In genomic region chr2:146366098-146366497, GRCm38 (mm10) we compare ENCODE assay signal across 14 mouse cellular contexts.
DNase-seq lines count a peak whose midpoint lies in the region; ATAC-seq lines count a peak whose summit lies in the region.
"Had no signal": no experiment of that assay in that cellular context is flagged by ENCODE, and none has a peak within 500 bp of the region (broad histone marks: within the 10 kb centered on the region; RNA-seq: fewer than 3 reads in every experiment).

No protein-coding gene starts in this region.

- 37% methylated on average over 12 of the region's 12 CpGs for WGBS in lung, embryonic 15.5 days
- 46% methylated on average over 12 of the region's 12 CpGs for WGBS in hindbrain, embryonic 12.5 days
- WGBS in stomach, embryonic 14.5 days, result 20% methylated on average over 12 of the region's 12 CpGs
- 85% methylated on average over 12 of the region's 12 CpGs for WGBS in heart, embryonic 12.5 days

- DNase-seq in lung, postnatal 14 days, result no peak
- peak; percentile 68 to 76 for DNase-seq in cerebellum, postnatal 10 days
- DNase-seq in adrenal gland, adult 2 months, result no peak
- DNase-seq in thymus, postnatal 10 days (ENCODE audit: low spot score in 2 of 2), result no peak
- DNase-seq: heart, postnatal 4 days; thymus, postnatal 25 days had no signal

- H3K4me3 ChIP-seq in lung, embryonic 15.5 days, result no peak overlapping the region
- no peak overlapping the region for H3K4me3 ChIP-seq in hindbrain, embryonic 12.5 days
- no peak overlapping the region for H3K4me3 ChIP-seq in stomach, embryonic 14.5 days (ENCODE audit: low read depth, low read length)
- H3K4me3 ChIP-seq in heart, embryonic 12.5 days, result no peak overlapping the region
- H3K4me3 ChIP-seq: erythroblast, embryonic 14.5 days; limb, embryonic 13.5 days; neural tube, embryonic 13.5 days had no signal

- no peaks in the 10 kb centered on the region for H3K36me3 ChIP-seq in lung, embryonic 15.5 days
- no peaks in the 10 kb centered on the region for H3K36me3 ChIP-seq in hindbrain, embryonic 12.5 days
- no peaks in the 10 kb centered on the region for H3K36me3 ChIP-seq in stomach, embryonic 14.5 days (ENCODE audit: control insufficient read depth, insufficient read depth, low read length)
- H3K36me3 ChIP-seq in heart, embryonic 12.5 days, result peaks cover 2% of the 10 kb centered on the region
- H3K36me3 ChIP-seq: limb, embryonic 13.5 days; neural tube, embryonic 13.5 days had no signal

- H3K9me3 ChIP-seq in lung, embryonic 15.5 days, result no peaks in the 10 kb centered on the region
- H3K9me3 ChIP-seq in hindbrain, embryonic 12.5 days (replicated peaks), result no peaks in the 10 kb centered on the region
- no peaks in the 10 kb centered on the region for H3K9me3 ChIP-seq in stomach, embryonic 14.5 days (ENCODE audit: control insufficient read depth, low read depth, low read length)
- no peaks in the 10 kb centered on the region for H3K9me3 ChIP-seq in heart, embryonic 12.5 days (replicated peaks)
- H3K9me3 ChIP-seq: limb, embryonic 13.5 days; neural tube, embryonic 13.5 days had no signal

- no peak overlapping the region for H3K9ac ChIP-seq in lung, embryonic 15.5 days
- no peak overlapping the region for H3K9ac ChIP-seq in hindbrain, embryonic 12.5 days
- no peak overlapping the region for H3K9ac ChIP-seq in stomach, embryonic 14.5 days (replicated peaks; ENCODE audit: low read depth, low read length)
- no peak overlapping the region for H3K9ac ChIP-seq in heart, embryonic 12.5 days
- H3K9ac ChIP-seq: limb, embryonic 13.5 days; neural tube, embryonic 13.5 days had no signal

- H3K4me2 ChIP-seq in lung, embryonic 15.5 days, result no peak overlapping the region
- no peak overlapping the region for H3K4me2 ChIP-seq in hindbrain, embryonic 12.5 days (replicated peaks)
- no peak overlapping the region for H3K4me2 ChIP-seq in stomach, embryonic 14.5 days (replicated peaks; ENCODE audit: low read depth, low read length)
- H3K4me2 ChIP-seq in heart, embryonic 12.5 days, result no peak overlapping the region
- H3K4me2 ChIP-seq: limb, embryonic 13.5 days; neural tube, embryonic 13.5 days had no signal

- H3K27me3 ChIP-seq in lung, embryonic 15.5 days, result no peaks in the 10 kb centered on the region
- no peaks in the 10 kb centered on the region for H3K27me3 ChIP-seq in hindbrain, embryonic 12.5 days
- no peaks in the 10 kb centered on the region for H3K27me3 ChIP-seq in stomach, embryonic 14.5 days (ENCODE audit: control insufficient read depth, insufficient read depth, low read length)
- H3K27me3 ChIP-seq in heart, embryonic 12.5 days (replicated peaks), result no peaks in the 10 kb centered on the region
- H3K27me3 ChIP-seq: limb, embryonic 13.5 days; neural tube, embryonic 13.5 days had no signal

- no peak overlapping the region for H3K27ac ChIP-seq in lung, embryonic 15.5 days
- H3K27ac ChIP-seq in hindbrain, embryonic 12.5 days, result no peak overlapping the region
- H3K27ac ChIP-seq in stomach, embryonic 14.5 days (ENCODE audit: low read length), result 0 out of 2 replicates have a peak overlapping the region, but pooled peaks have one; percentile 34
- H3K27ac ChIP-seq in heart, embryonic 12.5 days (ENCODE audit: poor library complexity, severe bottlenecking), result no peak overlapping the region
- H3K27ac ChIP-seq: limb, embryonic 13.5 days; neural tube, embryonic 13.5 days had no signal

- H3K4me1 ChIP-seq in lung, embryonic 15.5 days, result peaks cover 9% of the 10 kb centered on the region
- H3K4me1 ChIP-seq in hindbrain, embryonic 12.5 days, result peaks cover 3% of the 10 kb centered on the region; the same call in 1 of the 2 replicates
- H3K4me1 ChIP-seq in stomach, embryonic 14.5 days (ENCODE audit: control insufficient read depth, insufficient read depth, low read length), result peaks cover 8% of the 10 kb centered on the region; the same call in 1 of the 2 replicates
- H3K4me1 ChIP-seq in heart, embryonic 12.5 days (replicated peaks), result peaks cover 12% of the 10 kb centered on the region

- peak; percentile 23; the same call in 1 of the 2 replicates for ATAC-seq in lung, embryonic 15.5 days (ENCODE audit: borderline replicate concordance, extremely low read depth, low FRiP score, low TSS enrichment)
- ATAC-seq in hindbrain, embryonic 12.5 days (ENCODE audit: low FRiP score), result 0 out of 2 replicates have a peak, but pooled peaks have one; percentile 60
- no peak for ATAC-seq in stomach, embryonic 14.5 days (ENCODE audit: insufficient number of reproducible peaks, insufficient read depth, low FRiP score, low read depth)
- ATAC-seq in heart, embryonic 12.5 days (ENCODE audit: insufficient number of reproducible peaks, low FRiP score), result no peak
- ATAC-seq: lung, postnatal 0 days had no signal

Comparison
In these comparisons a context has a peak if more than half of its experiments do, and no peak if none do; other contexts are left out.
1. ATAC-seq: peak in lung, embryonic 15.5 days (single experiment) and hindbrain, embryonic 12.5 days (single experiment); none in stomach, embryonic 14.5 days (single experiment) and heart, embryonic 12.5 days (single experiment).
2. DNase-seq: peak in cerebellum, postnatal 10 days (2 of 2); none in lung, postnatal 14 days (single experiment), adrenal gland, adult 2 months (single experiment) and thymus, postnatal 10 days (0 of 2).